Mouse (Mus musculus) brain, embryonic 14.5 days (tissue): Measurements from ENCODE around the gene Celf1.

ENCODE experiments used
- CTCF ChIP-seq: fragments of 200-500 bp; IDR thresholded peaks from 2 replicates; pipeline ENCODE4 v1.5.1; 2012; ENCODE audit warnings: inconsistent platforms, mild to moderate bottlenecking, moderate library complexity, borderline replicate concordance; ENCODE audit not compliant: insufficient read depth, insufficient read length; ENCODE audit errors: extremely low read depth
- POLR2A ChIP-seq: fragments of 200-500 bp; IDR thresholded peaks from 2 replicates; pipeline ENCODE4 v1.6.1; 2012; ENCODE audit warnings: mild to moderate bottlenecking, inconsistent platforms, borderline replicate concordance; ENCODE audit not compliant: poor library complexity, insufficient read depth, insufficient read length, severe bottlenecking; ENCODE audit errors: extremely low read depth

- TF ChIP-seq CTCF (no peak), POLR2A (no peak)
These were observed 432 bp upstream of the Celf1 start for GRCm38 (mm10) chr2:90939750-90940149.
